9 mouse cellular contexts compared by ENCODE assay signal in the genomic region with DNA sequence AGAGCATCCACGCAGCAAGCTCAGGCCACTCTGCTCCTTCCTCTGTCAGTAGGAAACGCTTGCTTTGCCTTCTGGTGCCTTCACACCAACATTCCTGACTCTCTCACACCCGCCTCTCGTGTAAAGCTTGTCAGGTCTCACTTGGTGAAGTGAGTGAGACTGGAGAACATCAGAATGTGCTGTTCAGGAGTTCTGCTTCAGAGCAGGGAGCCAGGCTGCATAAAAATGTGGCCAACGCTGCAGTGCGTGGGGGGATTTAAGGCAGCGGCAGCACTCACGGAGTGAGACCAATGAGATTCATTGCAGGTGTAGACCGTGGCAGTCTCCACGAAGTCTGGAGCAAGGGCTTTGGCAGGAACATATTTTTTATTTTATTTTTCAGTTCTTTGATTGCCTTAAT.
DNase-seq lines count a peak whose midpoint lies in the region; ATAC-seq lines count a peak whose summit lies in the region.
"Had no signal": no experiment of that assay in that cellular context is flagged by ENCODE, and none has a peak within 500 bp of the region (broad histone marks: within the 10 kb centered on the region; RNA-seq: fewer than 3 reads in every experiment).

No protein-coding gene starts in this region.

- peak; percentile 83 for ATAC-seq in frontal cortex, adult (ENCODE audit: low TSS enrichment)
- ATAC-seq in liver, embryonic 11.5 days (replicated peaks; ENCODE audit: low FRiP score) = no peak
- ATAC-seq in liver, embryonic 12.5 days = no peak
- no peak for ATAC-seq in monocyte, adult 5-6 weeks (replicated peaks; ENCODE audit: insufficient number of reproducible peaks, low FRiP score, low TSS enrichment, poor library complexity, severe bottlenecking)

- 32% methylated on average over 10 of the region's 10 CpGs for WGBS in liver, embryonic 11.5 days
- WGBS in liver, embryonic 12.5 days (ENCODE audit: insufficient replicate concordance) = 40% methylated on average over 10 of the region's 10 CpGs

- H3K9ac ChIP-seq in liver, embryonic 11.5 days (ENCODE audit: low read depth, low read length) = no peak overlapping the region
- no peak overlapping the region for H3K9ac ChIP-seq in liver, embryonic 12.5 days

- no peaks in the 10 kb centered on the region for H3K9me3 ChIP-seq in liver, embryonic 11.5 days (ENCODE audit: control insufficient read depth, low read length)
- H3K9me3 ChIP-seq in liver, embryonic 12.5 days (replicated peaks) = no peaks in the 10 kb centered on the region

- intact Hi-C loops in left cerebral cortex, postnatal 14 days (cut with DNase I) = loop anchor here (5.0 to 10.0 kb wide), 3 partner anchors 389 to 979 kb away; no protein-coding TSS in a partner anchor

- no peak overlapping the region for H3K4me3 ChIP-seq in liver, embryonic 11.5 days (ENCODE audit: low read depth, low read length)
- no peak overlapping the region for H3K4me3 ChIP-seq in liver, embryonic 12.5 days

- H3K27me3 ChIP-seq in liver, embryonic 11.5 days (replicated peaks; ENCODE audit: control insufficient read depth, insufficient read depth, low read length) = no peaks in the 10 kb centered on the region
- no peaks in the 10 kb centered on the region for H3K27me3 ChIP-seq in liver, embryonic 12.5 days (replicated peaks)

- no peaks in the 10 kb centered on the region for H3K4me1 ChIP-seq in liver, embryonic 11.5 days (replicated peaks; ENCODE audit: control insufficient read depth, insufficient read depth, low read length)
- H3K4me1 ChIP-seq in liver, embryonic 12.5 days = no peaks in the 10 kb centered on the region

- DNase-seq in frontal cortex, postnatal 25 days (ENCODE audit: low spot score in 2 of 2) = no peak
- no peak for DNase-seq in liver, embryonic 11.5 days (ENCODE audit: low spot score)
- peak; percentile 41 to 70 for DNase-seq in left cerebral cortex, postnatal 14 days (ENCODE audit: low spot score in 2 of 2)
- peak; percentile 50 to 72 for DNase-seq in right cerebral cortex, postnatal 10 days (ENCODE audit: low spot score in 2 of 2)
- DNase-seq in cerebellum, postnatal 36 days = no peak
- DNase-seq: adrenal gland, postnatal 36 days had no signal

- 0 out of 2 replicates have a peak overlapping the region, but pooled peaks have one; percentile 19 for H3K27ac ChIP-seq in liver, embryonic 11.5 days (ENCODE audit: low read depth, low read length)
- no peak overlapping the region for H3K27ac ChIP-seq in liver, embryonic 12.5 days

- H3K4me2 ChIP-seq in liver, embryonic 11.5 days = no peak overlapping the region
- no peak overlapping the region for H3K4me2 ChIP-seq in liver, embryonic 12.5 days

- no peaks in the 10 kb centered on the region for H3K36me3 ChIP-seq in liver, embryonic 11.5 days (ENCODE audit: control insufficient read depth, insufficient read depth, low read length)
- no peaks in the 10 kb centered on the region for H3K36me3 ChIP-seq in liver, embryonic 12.5 days

Comparison
In these comparisons a context has a peak if more than half of its experiments do, and no peak if none do; other contexts are left out.
1. DNase-seq: peak in left cerebral cortex, postnatal 14 days (2 of 2) and right cerebral cortex, postnatal 10 days (2 of 2); none in frontal cortex, postnatal 25 days (0 of 2), liver, embryonic 11.5 days (single experiment) and cerebellum, postnatal 36 days (0 of 2).